17 mouse cellular contexts compared by ENCODE assay signal in genomic region chr6:94301804-94302203, GRCm38 (mm10).
"Had no signal": no experiment of that assay in that cellular context is flagged by ENCODE, and none has a peak within 500 bp of the region (broad histone marks: within the 10 kb centered on the region; RNA-seq: fewer than 3 reads in every experiment).

No protein-coding gene starts in this region.

- H3K27ac ChIP-seq: liver, embryonic 14.5 days; midbrain, embryonic 13.5 days; midbrain, embryonic 15.5 days; neural tube, embryonic 13.5 days; neural tube, embryonic 15.5 days had no signal

- H3K9ac ChIP-seq: liver, embryonic 14.5 days; lung, embryonic 14.5 days; midbrain, embryonic 13.5 days; midbrain, embryonic 15.5 days; neural tube, embryonic 13.5 days; neural tube, embryonic 15.5 days had no signal

- H3K4me2 ChIP-seq: lung, embryonic 14.5 days; midbrain, embryonic 11.5 days; midbrain, embryonic 13.5 days; midbrain, embryonic 15.5 days; neural tube, embryonic 13.5 days; neural tube, embryonic 15.5 days had no signal

- H3K9me3 ChIP-seq: midbrain, embryonic 13.5 days; midbrain, embryonic 15.5 days; neural tube, embryonic 13.5 days; neural tube, embryonic 15.5 days had no signal

- H3K36me3 ChIP-seq: midbrain, embryonic 13.5 days; midbrain, embryonic 15.5 days; neural tube, embryonic 13.5 days; neural tube, embryonic 15.5 days had no signal

- H3K4me1 ChIP-seq: midbrain, embryonic 13.5 days; midbrain, embryonic 15.5 days; neural tube, embryonic 13.5 days; neural tube, embryonic 15.5 days had no signal

- ATAC-seq: midbrain, embryonic 13.5 days; midbrain, embryonic 15.5 days had no signal

- H3K4me3 ChIP-seq: midbrain, embryonic 13.5 days; midbrain, embryonic 15.5 days; neural tube, embryonic 13.5 days; neural tube, embryonic 15.5 days had no signal

- H3K27me3 ChIP-seq: midbrain, embryonic 13.5 days; midbrain, embryonic 15.5 days; neural tube, embryonic 13.5 days; neural tube, embryonic 15.5 days had no signal

- DNase-seq: lung, adult 18-20 months; lung, embryonic 14.5 days; lung, postnatal 10 days; lung, postnatal 4 days; right cerebral cortex, adult 18-20 months; right cerebral cortex, postnatal 25 days; right cerebral cortex, postnatal 4 days; spleen, adult 18-20 months; thymus, adult 18-20 months; thymus, postnatal 14 days; thymus, postnatal 36 days had no signal
